Mouse (Mus musculus) bone marrow macrophage, adult 2 months (primary cell): ENCODE results near the gene Mbd3.

Experiments
- CTCF ChIP-seq: IDR thresholded peaks from 2 replicates; pipeline ENCODE4 v1.5.1; 2012; ENCODE audit warnings: low read depth, mild to moderate bottlenecking, low read length, moderate library complexity
- POLR2A ChIP-seq: IDR thresholded peaks from 2 replicates; pipeline ENCODE4 v1.6.1; 2012; ENCODE audit warnings: mild to moderate bottlenecking, low read depth, low read length, borderline replicate concordance

DNA sequence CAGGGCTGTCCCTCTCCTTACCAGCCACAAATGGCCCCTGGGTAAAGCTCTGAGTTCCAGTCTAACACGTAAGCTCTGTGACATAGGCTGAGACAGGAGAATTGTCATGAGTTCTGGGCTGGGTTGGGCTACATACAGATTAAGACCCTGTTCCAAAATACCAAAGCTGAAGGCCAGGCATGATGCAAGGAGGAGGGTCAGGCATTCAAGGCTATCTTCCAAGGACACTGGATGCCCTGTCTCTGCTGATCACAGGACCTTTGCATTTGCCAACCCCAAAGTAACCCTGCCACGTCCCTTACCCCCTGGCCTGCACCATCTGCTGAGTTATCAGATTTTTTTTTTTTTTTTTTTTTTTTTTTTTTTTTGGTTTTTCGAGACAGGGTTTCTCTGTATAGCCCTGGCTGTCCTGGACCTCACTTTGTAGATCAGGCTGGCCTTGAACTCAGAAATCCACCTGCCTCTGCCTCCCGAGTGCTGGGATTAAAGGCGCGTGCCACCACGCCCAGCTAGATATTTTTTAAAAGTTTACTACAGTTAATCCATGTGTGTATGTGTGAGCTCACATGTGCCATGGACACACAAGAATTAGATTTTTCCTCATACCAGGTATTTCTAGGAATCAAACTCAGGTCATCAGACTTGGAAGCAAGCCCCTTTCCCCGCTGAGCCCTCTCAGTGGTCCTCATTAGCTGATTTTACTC is 44.4 kb upstream of the Mbd3 start:
- TF ChIP-seq CTCF (no peak), POLR2A (no peak)
